Mouse (Mus musculus): Measurements from ENCODE around the gene Gm20075.

DNA sequence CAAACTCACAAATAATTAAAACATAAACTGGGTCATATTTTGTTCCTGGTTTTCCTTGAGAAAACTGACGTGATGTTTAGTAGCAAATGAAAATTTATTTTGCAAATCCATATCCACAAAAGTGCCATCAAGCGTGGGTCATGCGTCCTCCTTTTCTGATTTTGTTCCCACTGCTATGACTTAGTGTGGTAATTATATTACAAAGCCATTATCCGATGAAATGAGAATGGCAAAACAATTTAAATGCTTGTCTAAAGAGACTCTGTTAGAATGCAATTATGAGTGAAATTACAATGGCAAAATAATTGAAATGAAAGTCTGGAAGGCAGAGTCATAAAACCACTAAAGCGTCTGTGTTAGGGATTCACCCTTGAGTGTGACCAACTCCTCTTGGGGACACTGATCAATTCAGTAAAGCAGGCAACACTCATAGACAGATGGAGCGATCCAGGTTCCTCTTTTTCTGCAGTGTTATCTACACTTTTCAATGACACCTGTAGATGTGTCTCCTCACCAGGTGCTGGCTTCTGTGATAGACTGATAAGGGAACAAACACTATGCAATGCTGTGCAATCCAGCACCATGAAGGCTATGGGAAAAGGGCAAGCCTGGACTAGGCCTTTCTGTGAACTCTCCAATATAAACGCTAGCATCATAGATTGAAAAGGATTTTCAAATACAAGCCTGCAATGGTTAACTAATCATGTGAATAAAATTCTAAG is 4.6 kb upstream of the Gm20075 start:
- no peak for TF ChIP-seq CTCF (IDR thresholded peaks at IDR 0.05; ENCODE audit: low read depth)
- no peak for TF ChIP-seq EP300 (optimal IDR thresholded peaks at IDR 0.05)

Data from stomach, postnatal 0 days (tissue).